Mouse (Mus musculus) spleen, adult 18-20 months (tissue): Measurements from ENCODE around the gene Il4i1.
A peak's percentile ranks its signal among the peaks of the same experiment; 100 is the strongest.

Source experiments
- DNase-seq, 2 experiments: peaks; one replicate each; pipeline ENCODE4 v3.0.0; 2022; ENCODE audit warnings: mixed read lengths in 2 of 2

Gene Il4i1

GRCm38 (mm10) chr7:44849416-44850111 is 33.4 kb downstream of the Il4i1 start:
- DNase-seq = peak; percentile 81 to 86

- peak; percentile 61 to 75 for DNase-seq
These were observed 34.0 kb downstream of the Il4i1 start for GRCm38 (mm10) chr7:44850146-44850545.

- no peak for DNase-seq
These were observed 34.8 kb downstream of the Il4i1 start for GRCm38 (mm10) chr7:44850789-44851624.

- no peak for DNase-seq
These were observed 35.5 kb downstream of the Il4i1 start for GRCm38 (mm10) chr7:44851625-44852234.

GRCm38 (mm10) chr7:44852259-44853027 is 36.3 kb downstream of the Il4i1 start:
- no peak for DNase-seq

GRCm38 (mm10) chr7:44853065-44853464 is 36.9 kb downstream of the Il4i1 start:
- DNase-seq = no peak

GRCm38 (mm10) chr7:44853596-44854355 is 37.6 kb downstream of the Il4i1 start:
- no peak for DNase-seq

GRCm38 (mm10) chr7:44854356-44855031 is 38.3 kb downstream of the Il4i1 start:
- DNase-seq = peak; percentile 77 to 81

- DNase-seq = no peak
These were observed 38.8 kb downstream of the Il4i1 start for GRCm38 (mm10) chr7:44855036-44855435.

GRCm38 (mm10) chr7:44856265-44856916 is 40.2 kb downstream of the Il4i1 start:
- DNase-seq = no peak

GRCm38 (mm10) chr7:44857042-44857552 is 40.9 kb downstream of the Il4i1 start, which contains the start of gene Pnkp:
Gene Pnkp (plus strand): TSS chr7:44857139.
- peak; percentile 66 to 78 for DNase-seq

GRCm38 (mm10) chr7:44857905-44858304 is 41.7 kb downstream of the Il4i1 start:
- DNase-seq = peak in 1 of 2 experiments; percentile 47

GRCm38 (mm10) chr7:44859896-44860295 is 43.7 kb downstream of the Il4i1 start:
- DNase-seq = no peak

GRCm38 (mm10) chr7:44860576-44861428 is 44.6 kb downstream of the Il4i1 start:
- DNase-seq = peak in 1 of 2 experiments; percentile 75

GRCm38 (mm10) chr7:44861429-44861816 is 45.2 kb downstream of the Il4i1 start:
- DNase-seq = no peak

- DNase-seq = no peak
These were observed 46.2 kb downstream of the Il4i1 start for GRCm38 (mm10) chr7:44862434-44862833.

GRCm38 (mm10) chr7:44863210-44863609 is 47.0 kb downstream of the Il4i1 start:
- DNase-seq = no peak

GRCm38 (mm10) chr7:44863982-44864494 is 47.9 kb downstream of the Il4i1 start:
- no peak for DNase-seq
